Mouse (Mus musculus): Measurements from ENCODE around the gene Gramd1a.

The Gramd1a gene

DNA sequence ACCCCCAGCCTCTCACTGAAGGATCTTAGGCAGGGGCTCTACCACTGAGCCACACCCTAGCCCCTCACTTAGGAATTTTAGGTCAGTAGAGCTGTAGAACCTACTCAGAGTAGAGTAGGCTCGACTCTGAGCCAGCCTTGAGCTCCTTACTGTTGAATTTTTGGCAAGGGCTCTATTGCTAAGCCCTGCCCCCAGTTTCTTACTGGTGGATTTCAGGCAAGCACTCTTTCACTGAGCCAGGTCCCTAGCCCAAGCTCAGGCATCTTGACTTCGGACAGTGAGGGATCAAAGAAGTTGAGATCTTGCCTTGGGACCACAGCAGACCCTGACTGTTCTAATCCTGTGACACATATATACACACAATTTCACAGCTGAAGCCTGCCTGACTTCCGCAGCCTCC, 32.0 kb downstream of the Gramd1a start:
- no peak for DNase-seq (ENCODE audit: low read depth)

DNA sequence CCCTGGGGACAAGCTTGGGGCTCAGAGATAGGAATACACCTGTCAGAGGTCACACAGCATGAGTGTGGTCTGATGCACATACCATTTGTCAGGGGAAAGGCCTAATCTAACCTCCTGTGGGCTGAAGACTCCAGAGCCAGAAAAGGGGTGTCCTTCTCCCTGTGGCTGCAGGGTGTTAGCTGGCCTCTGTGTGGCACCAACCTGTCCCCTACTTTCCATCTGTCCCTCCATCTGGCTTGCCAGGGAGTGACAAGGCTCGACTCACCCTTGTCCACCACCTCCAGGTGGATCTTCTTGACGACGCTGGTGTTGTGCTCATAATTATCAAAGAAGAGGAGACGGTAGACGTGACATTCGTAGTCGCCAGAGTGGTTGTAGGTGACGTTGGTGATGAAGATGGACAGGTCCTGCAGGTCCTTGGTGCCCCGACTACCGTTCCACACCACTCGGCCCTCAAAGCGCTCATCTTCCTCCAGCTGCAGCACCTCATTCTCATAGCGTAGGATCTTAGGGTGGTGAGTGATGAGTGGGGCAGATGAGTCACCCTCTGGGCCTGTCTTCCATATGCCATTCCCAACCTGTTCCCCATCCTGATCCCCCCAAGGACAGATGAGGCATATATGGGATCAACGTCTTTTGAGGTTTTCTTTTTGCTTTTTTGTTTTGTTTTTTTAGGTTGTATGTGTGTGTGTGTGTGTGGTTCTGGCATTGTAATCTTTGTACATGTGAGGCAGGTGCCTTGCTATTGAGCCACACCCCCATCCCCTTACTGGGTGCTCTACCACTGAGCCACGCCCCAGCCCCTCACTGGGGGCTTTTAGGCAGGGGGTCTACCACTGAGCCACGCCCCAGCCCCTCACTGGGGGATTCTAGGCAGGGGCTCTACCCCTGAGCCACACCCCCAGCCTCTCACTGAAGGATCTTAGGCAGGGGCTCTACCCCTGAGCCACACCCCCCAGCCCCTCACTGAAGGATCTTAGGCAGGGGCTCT, 32.8 kb downstream of the Gramd1a start:
- no peak for DNase-seq (ENCODE audit: low read depth)

DNA sequence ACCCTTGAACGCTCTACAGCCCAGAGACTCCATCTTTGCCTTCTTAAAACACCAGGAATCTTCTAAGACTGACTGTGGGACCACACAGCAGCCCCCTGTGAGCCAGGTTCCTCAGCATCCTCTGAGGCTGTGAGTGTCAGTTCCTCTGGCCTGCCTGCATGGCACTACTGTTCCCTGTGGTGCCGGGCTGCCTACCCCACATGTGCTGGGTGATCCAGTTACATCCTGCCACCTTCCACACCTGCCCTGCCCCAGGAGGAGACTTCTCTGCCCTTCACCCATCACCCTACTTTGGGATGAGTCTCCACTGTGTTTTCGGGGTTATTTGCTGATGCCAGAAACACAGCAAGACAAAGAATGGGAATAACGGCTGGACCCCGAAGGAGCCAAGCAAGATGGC, 36.1 kb downstream of the Gramd1a start:
- DNase-seq (ENCODE audit: low read depth): no peak

DNA sequence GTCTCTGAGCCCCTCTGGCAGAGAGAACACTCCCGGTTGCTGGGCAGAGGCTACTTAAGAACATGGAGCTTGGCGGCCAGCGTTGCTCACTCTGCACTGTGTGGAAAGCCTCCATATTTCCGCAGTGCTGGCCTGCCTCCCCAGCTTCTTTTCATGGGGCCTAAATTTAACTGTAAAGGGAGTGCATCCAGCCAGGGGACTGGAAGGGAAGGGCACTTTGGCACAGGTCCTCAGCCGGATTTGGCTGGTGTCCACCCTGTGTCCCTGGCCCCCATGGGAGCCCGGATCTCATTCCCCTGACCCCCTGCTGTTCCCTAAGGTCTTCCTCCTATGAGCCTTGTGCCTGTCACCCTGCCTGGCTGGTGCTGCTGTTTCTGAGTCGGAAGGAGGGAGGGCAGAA, 37.2 kb downstream of the Gramd1a start:
- no peak for DNase-seq (ENCODE audit: low read depth)

DNA sequence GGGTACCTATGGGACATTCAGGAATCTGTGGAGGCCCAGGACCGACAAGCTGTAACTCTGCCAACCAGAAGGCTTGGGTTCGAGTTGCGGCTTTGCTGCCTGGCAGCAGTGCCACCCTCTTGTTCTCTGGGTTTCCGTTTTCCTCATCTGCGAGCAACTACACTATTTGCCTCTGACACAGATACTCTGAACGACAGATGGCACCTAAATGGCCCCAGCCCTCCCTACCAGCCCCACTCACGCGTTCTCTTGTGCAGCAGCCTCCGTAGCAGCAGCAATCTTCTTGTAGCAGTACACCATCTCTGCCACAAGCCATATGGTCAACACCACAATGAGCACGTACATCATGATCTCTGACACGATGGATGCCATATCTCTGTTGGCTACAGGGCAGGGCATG, 38.2 kb downstream of the Gramd1a start:
- no peak for DNase-seq (ENCODE audit: low read depth)

DNA sequence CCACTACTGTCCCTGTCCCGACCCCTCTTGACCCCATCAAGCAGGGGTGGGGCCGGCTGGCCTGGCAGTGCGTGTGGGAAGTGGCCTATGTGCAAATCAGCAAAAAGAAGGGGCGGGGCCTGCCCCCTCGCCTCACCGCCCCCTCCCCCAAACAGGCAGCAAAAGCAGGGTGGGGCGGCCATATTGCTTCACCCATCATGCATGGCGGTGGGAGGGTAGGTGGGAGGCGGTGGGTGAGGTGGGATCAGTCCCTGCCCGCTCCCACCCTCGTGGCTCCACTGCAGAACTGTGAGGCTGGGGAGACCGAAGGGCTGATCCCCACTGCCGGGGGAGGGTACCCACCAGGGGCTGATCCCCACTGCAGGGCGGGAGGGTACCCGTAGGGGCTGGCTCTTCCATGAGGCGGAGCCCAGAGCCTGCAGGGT, 39.0 kb downstream of the Gramd1a start:
- DNase-seq (ENCODE audit: low read depth): no peak

DNA sequence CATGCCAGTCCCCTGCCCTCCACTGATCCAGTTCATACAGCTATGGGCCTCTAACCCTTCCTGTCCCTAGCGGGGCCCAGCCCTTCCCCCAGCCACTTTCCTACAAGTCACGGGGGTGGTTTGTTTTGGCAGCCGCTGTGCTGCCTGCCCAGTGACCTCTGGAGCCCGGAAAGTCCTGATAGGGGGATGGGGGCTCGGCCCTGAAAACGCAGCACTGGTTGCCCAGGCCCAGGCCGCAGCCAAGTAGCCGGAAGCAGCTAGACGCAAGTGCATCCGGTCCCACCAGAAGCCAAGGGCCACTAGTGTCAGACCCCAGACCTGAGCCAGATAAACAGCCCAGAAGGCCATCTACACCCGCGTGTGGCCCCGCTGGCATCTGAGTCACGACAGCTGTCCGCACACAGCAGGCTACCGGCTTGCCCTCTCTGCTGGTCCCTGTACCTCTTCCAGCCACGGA, 40.1 kb downstream of the Gramd1a start:
- DNase-seq (ENCODE audit: low read depth): no peak

DNA sequence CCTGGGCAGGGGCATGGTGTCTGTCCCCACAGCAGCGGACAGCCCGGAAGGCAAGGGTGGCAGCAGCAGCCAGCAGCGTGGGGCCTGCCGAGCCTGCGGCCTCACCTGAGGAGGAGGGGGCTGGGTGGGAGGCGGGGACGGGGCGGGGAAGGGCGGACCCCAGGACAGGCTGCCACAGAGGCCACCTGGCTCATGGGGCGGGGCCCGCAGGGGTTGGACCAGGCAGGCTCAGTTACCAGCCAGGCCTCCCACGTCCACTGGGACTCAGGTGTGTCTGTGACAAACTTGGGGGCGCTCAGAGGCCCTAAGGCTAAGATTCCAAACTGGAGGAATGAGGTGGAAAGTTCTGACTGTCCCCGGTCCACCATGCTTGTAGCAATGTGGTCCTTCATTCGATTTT, 40.5 kb downstream of the Gramd1a start, which contains the start of gene Hpn:
Gene Hpn (minus strand): TSS at position 109 of the 400 bp plus-strand sequence.
- no peak for DNase-seq (ENCODE audit: low read depth)

DNA sequence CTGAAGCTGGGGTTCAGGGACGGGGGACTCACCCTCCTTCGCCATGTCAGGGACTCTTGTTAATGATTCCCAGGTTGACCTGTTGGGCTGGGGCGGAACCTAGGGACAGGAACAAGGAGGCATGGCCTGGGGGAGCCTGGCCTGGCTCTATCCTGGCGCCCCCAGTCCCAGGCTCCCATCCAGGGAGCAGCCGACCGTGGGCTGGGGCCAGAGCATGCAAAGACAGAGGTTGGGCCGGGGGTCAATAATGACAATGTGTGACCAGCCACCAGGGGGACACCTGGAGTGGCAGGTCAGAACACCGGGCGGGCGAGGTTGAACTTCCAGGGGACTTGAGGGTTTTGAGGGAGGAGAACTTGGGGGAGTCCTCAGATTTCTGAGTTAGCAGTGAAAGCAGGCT, 41.0 kb downstream of the Gramd1a start:
- no peak for DNase-seq (ENCODE audit: low read depth)

DNA sequence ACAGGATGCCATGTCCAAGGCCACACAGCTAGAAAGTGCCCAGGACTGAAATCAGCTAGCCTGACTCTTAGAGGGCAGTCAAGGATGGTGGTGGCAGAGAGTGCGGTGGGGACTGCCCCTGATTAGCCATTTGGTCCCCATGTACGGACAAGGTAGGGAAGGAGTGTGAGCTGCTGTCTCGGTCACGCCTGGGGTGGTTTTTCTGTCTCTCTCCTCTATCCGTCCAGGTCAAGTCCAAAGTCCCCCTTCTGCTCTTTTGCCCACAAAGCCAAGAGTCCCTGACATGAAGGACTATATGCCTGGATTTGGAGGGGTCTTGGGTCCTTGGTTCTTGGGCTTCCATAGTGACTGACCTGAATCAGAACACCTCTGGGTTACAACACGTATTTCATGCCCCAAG, 41.9 kb downstream of the Gramd1a start:
- DNase-seq (ENCODE audit: low read depth): no peak

DNA sequence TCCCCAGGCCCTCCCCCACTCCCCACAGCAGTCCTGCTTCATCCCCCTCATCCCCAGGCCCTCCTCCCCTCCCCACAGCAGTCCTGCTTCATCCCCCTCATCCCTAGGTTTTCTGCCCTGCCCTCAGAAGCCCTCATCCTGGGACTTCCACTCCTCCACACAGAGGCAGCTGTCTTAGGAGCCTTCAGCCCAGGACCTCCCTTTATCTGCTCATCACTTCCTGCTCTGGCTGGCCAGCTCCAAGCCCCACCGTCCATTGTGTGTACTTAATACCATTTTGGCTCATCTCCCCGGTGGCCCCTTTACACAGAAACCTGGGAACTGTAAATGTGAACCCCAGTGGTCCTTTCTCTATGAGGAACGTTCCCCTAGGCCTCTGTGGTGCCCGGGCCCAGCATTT, 43.7 kb downstream of the Gramd1a start:
- no peak for DNase-seq (ENCODE audit: low read depth)

DNA sequence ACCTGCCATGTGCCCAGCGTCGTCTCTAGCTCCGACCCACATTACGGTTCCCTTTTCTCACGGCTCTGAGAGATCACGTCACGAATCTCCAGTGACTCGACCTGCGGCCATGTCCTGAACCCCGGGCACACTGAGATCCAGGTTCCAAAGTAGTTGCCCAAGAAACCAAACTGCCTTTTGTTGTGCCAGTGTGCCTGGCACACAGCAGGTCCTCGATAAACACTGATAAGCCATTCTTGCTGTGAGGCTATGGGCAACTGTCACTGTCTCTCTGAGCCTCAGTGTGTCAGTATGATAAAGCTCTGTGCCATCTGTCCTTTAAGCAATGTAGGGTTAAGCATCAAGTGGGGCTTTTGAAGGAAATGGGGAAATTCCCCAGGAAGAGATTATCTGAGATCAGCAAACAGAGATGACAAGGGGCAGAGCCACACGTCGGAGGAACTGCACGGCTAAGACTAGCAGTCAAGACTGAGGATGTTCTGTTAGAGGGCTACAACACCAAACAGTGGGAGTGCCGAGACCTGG, 44.8 kb downstream of the Gramd1a start:
- peak; percentile 88 for DNase-seq (ENCODE audit: low read depth)

DNA sequence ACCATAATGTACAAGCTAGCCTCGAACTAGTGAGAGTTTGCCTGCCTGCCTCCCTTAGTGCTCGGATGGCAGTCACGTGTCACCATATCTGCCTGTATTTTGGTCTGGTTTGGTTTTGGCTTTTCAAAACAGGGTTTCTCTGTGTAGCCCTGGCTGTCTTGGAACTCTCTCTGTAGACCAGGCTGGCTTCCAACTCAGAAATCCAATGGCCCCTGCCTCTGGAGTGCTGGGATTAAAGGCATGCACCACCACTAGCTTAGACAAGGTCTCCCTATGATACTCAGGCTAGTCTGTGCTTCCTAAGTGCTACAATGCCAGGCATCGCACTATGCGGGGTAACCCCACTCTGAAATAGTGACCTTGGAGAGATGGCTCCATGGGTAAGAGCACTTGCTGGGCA, 45.9 kb downstream of the Gramd1a start:
- no peak for DNase-seq (ENCODE audit: low read depth)

DNA sequence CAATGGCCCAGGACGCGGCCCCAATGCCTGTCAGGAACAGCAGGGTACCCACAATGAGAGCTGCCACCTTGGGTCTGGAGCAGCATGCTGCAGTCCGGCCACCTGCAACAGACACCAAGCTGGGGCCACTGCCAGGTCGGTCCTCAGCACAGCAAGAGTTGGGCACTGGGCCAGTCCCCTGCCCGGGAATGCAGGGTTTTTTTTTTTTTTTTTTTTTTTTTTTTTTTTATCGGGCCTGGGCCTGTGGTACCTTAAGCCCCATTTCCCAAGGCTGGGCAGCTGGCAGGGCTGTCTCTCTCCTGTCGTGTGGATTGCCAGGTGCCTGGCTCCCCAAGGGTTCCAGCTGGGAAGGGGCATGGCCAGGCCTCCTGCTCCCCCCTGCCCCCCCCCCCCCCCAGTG, 46.6 kb downstream of the Gramd1a start:
- no peak for DNase-seq (ENCODE audit: low read depth)

DNA sequence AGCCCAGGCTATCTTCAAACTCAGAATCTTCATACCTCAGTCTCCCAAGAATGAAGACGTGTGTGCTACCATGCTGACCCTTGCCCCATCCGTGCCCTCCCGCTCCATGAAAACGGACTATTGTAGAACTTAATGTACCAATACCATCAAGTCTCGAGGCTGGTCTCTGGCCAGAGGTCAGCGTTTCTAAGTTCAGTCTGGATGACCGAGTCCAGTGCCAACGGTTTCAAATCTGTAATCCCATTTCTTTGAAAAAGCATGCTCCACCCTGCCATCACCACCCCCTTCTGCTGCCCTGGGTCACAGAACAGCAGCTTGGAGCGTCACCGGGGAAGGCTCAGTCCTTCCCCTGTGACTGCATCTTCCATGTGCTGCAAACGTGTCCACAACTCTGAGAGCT, 47.9 kb downstream of the Gramd1a start:
- no peak for DNase-seq (ENCODE audit: low read depth)

DNA sequence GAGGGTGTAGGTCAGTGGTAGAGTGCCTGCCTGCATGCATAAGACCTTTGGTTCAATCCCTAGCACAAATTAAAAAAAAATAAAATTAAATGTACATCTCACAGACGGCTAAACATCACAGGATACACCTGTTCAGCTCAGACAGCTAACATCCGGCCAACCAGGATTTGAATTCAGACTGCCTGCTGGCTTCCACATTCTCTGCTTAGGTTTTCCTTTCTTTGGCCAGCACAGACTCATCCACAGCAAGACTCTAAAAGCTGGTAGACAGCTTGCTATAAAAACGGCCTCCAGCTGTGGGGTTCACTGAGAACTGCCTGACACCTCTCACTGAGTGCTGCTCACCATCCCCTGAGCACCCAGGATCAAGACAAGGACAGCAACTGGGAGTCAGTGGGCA, 49.5 kb downstream of the Gramd1a start:
- DNase-seq (ENCODE audit: low read depth): no peak

DNA sequence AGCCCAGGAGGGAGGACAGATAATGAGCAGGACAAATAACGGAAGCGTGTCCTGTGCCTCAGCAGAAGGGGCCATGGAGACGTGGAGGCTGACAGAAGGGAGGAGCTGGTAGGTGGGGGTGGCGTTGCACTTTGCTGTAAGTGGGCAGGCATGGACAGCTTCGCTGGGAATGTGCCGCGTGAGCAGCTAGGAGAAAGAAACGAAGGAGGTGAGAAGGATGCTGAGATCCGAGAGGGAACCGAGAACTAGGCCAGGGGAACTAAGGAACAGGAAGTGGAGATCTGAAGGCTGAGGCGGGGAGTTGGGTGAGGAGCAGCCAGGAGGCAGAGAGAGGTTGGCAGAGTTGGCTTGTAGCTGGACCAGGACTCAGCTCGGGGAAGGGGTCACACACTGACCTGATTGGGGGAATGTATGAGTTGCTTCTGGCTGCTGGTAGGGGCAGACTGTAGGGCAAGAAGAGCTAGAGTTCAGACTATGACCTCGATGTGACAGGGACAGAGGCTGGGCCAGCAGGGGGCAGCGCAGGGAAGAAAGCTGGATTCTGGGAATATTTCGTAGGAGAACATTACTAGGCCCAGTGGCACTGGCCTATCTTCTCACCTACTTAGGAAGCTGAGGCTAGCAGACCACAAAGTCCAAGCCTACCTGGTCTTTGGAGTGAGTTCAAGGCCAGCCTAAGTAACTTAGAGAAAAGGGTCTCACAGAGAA, 50.5 kb downstream of the Gramd1a start:
- DNase-seq (ENCODE audit: low read depth): no peak

DNA sequence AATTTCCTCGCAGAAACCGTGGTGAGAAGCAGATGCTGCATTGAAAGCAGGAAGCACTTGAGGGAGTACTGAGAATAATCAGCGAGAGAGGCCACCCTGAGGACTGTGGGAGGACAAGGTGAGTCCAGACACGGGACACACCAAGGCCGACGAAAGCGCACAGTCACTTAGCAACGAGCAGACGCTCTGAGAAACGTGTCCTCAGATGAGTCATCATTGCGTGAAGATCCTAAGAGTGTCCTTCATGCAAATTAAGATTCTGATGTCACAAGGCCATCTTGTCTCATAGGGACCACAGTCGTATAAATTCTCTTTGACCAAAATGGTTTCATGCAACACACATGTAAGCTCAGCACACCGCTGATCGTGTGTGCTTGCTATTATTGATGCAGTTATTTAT, 54.9 kb downstream of the Gramd1a start:
- peak; percentile 56 for DNase-seq (ENCODE audit: low read depth)

DNA sequence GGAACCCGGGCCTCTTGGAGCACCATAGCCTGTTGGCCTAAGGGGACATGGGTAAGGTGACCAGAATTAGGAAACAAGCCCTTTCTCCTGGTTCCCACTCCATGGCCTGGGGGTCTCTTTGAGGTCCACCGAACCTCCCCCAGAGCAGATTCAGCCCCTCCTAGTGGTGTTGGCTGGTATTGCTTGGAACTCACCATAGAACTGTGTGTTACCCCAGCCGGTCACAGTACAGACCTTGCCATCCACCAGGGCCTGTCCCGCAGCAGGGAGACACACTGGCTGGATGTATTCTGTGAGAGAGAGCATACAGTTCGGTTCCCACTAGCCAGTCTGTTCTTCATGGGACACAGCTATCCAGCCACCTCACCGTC, 56.1 kb downstream of the Gramd1a start:
- peak; percentile 37 for DNase-seq (ENCODE audit: low read depth)

DNA sequence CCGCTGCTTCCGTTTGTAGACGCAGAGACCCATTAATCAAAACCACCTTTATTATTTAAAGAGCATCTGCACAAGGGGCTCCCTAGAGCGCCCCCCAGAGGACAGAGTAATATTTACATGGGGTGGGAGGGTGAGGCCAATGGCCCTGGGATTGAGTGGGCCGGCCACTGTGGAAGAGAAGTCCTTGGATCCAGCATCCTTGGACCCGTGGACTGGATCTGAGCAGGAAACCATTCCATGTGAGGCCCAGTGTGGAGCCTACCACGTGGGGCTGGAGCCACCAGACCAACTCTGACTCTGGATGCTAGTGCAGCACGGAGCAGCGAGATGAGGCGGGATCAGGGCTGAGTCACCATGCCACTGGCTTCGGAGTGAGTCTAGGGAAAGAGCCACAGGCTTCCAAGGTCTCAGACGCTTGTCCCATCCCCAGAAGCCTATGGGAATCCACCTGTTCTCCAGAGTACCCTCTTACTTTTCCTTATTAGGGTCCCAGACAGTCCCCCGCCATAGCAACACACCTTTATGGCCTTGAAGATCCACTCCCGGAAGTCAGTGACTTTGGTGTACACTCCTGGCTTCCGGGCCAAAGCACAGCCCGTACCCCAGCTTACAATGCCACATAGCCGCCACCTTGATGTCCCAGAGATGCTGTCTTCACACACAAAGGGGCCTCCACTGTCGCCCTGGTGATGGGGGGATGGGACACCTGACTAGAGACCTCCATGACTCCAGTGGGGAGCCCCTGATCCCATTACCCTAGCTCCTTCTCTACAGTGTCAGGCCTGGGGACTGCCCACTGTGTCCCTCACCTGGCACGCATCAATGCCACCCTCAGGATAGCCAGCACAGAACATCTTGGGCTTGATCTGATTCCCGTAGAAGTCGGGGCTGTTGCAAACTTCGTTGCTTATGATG, 56.7 kb downstream of the Gramd1a start:
- DNase-seq (ENCODE audit: low read depth): no peak

DNA sequence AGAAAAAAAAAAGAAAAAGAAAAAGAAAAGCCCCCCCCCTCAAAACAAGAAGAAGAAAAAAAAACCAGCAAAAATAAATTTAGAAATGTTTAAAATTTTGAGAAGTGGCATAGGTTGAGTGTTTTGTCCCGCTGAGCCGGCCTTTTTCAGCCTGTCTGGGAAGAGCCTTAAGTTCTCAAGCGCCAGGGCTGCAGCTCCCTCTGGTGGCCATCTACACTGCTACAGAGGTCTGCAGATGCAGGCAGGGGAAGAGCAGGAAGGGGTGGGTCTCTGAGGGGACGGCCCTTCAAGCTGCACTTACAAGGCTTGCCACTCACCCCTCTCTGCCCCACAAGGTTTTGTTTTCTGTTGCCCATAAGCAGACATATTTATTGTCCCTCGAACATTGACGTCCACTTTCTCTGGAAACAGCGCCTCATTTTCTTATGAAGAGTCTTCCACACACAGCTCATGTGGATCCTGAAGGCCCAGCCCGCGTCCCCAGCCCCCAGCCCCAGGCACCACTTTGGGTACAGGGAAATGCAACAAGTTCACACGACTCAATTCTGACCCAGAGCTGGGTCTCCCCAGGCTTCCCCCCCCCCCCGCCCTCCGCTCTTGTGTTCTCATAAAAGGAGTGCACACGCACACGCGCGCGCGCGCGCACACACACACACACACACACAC, 58.0 kb downstream of the Gramd1a start:
- DNase-seq (ENCODE audit: low read depth): peak; percentile 95

Data from induced T-regulatory cell, adult 2 months (primary cell).